Mouse (Mus musculus) neural tube, embryonic 11.5 days (tissue): ENCODE measurements around the gene Rin1. TPM values are rescaled to one million over a fixed set of nuclear protein-coding genes. Genes with fewer than 3 reads are reported as not detected.
A peak's percentile ranks its signal among the peaks of the same experiment; 100 is the strongest.

Source experiments
- ATAC-seq: fragments of 200-750 bp; cut with Nextera tagmentation; 2 replicates; pipeline ENCODE4 v1.8.0; 2017; ENCODE audit warnings: moderate number of reproducible peaks, mild to moderate bottlenecking, moderate TSS enrichment, moderate library complexity; ENCODE audit not compliant: insufficient read depth, low FRiP score, low TSS enrichment
- DNase-seq: peaks from one replicate; pipeline ENCODE4 v3.0.0-alpha.2; 2015; ENCODE audit warnings: low spot score
- H3K27ac ChIP-seq: fragments of 300-500 bp; sonication (generic); 2 replicates; pipeline ENCODE4 v1.5.1; 2014; ENCODE audit warnings: low read depth, mild to moderate bottlenecking, low read length
- H3K27me3 ChIP-seq: fragments of 300-500 bp; sonication (generic); 2 replicates; pipeline ENCODE4 v1.6.1; 2014; ENCODE audit warnings: mild to moderate bottlenecking, low read length, mixed read lengths; ENCODE audit not compliant: control insufficient read depth, insufficient read depth
- H3K36me3 ChIP-seq: fragments of 300-500 bp; sonication (generic); 2 replicates; pipeline ENCODE4 v1.6.1; 2014; ENCODE audit warnings: mild to moderate bottlenecking, low read length, moderate library complexity, mixed read lengths; ENCODE audit not compliant: control insufficient read depth, insufficient read depth
- H3K4me1 ChIP-seq: fragments of 300-500 bp; sonication (generic); 2 replicates; pipeline ENCODE4 v1.6.1; 2014; ENCODE audit warnings: low read length, mixed read lengths; ENCODE audit not compliant: control insufficient read depth, insufficient read depth
- H3K4me2 ChIP-seq: fragments of 300-500 bp; sonication (generic); 2 replicates; pipeline ENCODE4 v1.6.1; 2014; ENCODE audit warnings: low read depth, mild to moderate bottlenecking, moderate library complexity
- H3K4me3 ChIP-seq: fragments of 300-500 bp; sonication (generic); 2 replicates; pipeline ENCODE4 v1.5.1; 2014; ENCODE audit warnings: low read depth, low read length
- H3K9ac ChIP-seq: fragments of 300-500 bp; sonication (generic); 2 replicates; pipeline ENCODE4 v1.6.1; 2014; ENCODE audit warnings: mild to moderate bottlenecking, low read length
- H3K9me3 ChIP-seq: fragments of 300-500 bp; sonication (generic); 2 replicates; pipeline ENCODE4 v1.6.1; 2016; ENCODE audit warnings: low read length; ENCODE audit not compliant: control insufficient read depth
- WGBS: fragments of 180-500 bp; shearing (Covaris S2); extraction: QIAGEN DNeasy Blood & Tissue Kit; methylation state at CpG from one replicate; pipeline ENCODE4 v1.1.7; 2014; 5-methylcytosine and 5-hydroxymethylcytosine counted together
- polyA plus RNA-seq: library from polyadenylated mRNA; unstranded; fragments of >200 nt; fragmentation: Nextera tagmentation; extraction: Ambion mirVana; gene quantifications from 2 replicates; pipeline ENCODE4 v1.2.1, GENCODE M21; 2014

Gene Rin1
- polyA plus RNA-seq, 1 experiment from 2014 or later, result 1.1 TPM

DNA sequence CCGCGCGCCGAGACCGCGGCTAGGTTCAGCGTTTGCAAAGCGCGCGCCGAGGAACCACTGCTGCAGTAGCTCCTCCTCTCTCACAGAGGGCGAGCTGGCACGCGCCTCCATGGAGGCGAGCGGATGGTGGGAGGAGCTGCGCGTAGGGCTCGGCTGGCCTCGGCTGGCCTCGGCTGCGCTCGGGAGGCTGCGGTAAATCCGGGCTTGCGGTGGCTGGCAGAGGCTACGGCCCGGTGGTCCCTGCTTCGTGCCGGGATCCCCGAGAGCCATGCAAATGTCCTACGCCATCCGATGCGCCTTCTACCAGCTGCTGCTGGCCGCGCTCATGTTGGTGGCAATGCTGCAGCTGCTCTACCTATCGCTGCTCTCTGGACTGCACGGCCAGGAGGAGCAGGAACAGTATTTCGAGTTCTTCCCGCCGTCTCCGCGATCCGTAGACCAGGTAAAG lies 11.5 kb upstream of the Rin1 start, which contains the start of the genes B4gat1 and AC124502.3:
Gene B4gat1, plus strand, starts transcription at position 118 of the 448 bp plus-strand sequence.
Gene AC124502.3, plus strand, starts transcription at position 183 of the 448 bp plus-strand sequence.
- Histone ChIP-seq H3K36me3 (no peaks in the 10 kb centered on the region), H3K4me3 (peak within 1 kb of the TSS; percentile 85), H3K4me1 (peaks cover 25% of the 10 kb centered on the region), H3K27ac (peak within 1 kb of the TSS; percentile 66), H3K9ac (peak within 1 kb of the TSS; percentile 86), H3K27me3 (no peaks in the 10 kb centered on the region), H3K9me3 (no peaks in the 10 kb centered on the region), H3K4me2 (peak within 1 kb of the TSS; percentile 98)
- WGBS, result 0% methylated on average over 43 of the region's 44 CpGs
- ATAC-seq (peak; percentile 87), DNase-seq (peak; percentile 95)

DNA sequence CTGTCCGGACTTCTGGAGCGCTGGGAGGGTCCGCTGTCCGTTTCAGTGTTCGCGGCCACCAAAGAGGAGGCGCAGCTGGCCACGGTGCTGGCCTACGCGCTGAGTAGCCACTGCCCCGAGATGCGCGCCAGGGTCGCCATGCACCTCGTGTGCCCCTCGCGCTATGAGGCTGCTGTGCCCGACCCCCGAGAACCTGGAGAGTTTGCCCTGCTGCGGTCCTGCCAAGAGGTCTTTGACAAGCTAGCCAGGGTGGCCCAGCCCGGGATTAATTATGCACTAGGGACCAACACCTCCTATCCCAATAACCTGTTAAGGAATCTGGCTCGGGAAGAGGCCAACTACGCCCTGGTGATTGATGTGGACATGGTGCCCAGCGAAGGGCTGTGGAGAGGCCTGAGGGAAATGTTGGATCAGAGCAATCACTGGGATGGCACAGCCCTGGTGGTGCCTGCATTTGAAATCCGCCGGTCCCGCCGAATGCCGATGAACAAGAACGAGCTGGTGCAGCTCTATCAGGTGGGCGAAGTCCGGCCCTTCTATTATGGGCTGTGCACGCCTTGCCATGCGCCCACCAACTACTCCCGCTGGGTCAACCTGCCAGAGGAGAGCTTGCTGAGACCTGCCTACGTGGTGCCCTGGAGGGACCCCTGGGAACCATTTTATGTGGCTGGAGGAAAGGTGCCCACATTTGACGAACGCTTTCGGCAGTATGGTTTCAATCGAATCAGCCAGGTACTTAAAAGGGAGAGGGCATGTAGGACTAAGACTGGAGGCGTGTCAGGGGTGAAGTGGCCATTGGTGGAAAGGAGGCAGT lies 10.8 kb upstream of the Rin1 start:
- ATAC-seq (peak; percentile 37), DNase-seq (no peak)
- Histone ChIP-seq H3K9ac (peak overlapping the region; percentile 86), H3K27ac (0 out of 2 replicates have a peak overlapping the region, but pooled peaks have one; percentile 66), H3K27me3 (no peaks in the 10 kb centered on the region), H3K4me3 (peak overlapping the region; percentile 85), H3K4me1 (peaks cover 25% of the 10 kb centered on the region), H3K36me3 (no peaks in the 10 kb centered on the region), H3K9me3 (no peaks in the 10 kb centered on the region), H3K4me2 (peak overlapping the region; percentile 98)
- 13% methylated on average over 41 of the region's 41 CpGs for WGBS

DNA sequence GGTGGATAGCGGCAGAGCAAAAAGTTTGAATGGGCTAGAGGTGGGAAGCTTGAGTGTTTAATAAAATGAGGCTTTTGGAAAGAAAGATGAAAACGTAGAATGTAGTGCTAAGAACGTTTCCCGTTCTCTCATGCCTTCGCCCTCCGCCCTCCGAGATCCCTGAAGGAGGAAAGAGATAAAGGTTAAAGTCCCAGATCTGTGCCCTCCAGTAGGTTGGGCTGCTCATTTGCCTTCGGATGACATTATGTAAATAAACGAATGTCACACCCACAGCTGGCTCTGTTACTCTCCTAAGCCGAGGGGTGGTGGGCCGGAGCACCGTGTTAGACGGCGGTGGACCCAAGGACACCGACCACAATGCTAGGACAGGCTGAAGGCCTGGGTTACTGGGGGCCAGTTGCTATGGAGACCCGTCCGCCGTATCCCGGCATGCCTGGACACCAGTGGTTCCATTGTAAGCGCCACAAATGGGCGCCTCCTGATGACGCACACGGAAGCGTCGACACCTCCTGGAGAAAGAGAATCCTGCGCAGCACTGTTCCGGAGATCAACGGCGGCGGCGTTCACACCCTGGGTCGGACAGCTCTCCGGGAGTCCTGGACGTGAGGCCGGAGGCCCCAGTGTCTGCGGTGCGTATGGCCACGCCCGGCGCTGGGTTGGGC lies 9.3 kb upstream of the Rin1 start, which contains the start of gene Brms1:
Gene Brms1, plus strand, starts transcription at position 493 of the 662 bp plus-strand sequence.
- Histone ChIP-seq H3K9ac (peak within 1 kb of the TSS; percentile 66), H3K9me3 (no peaks in the 10 kb centered on the region), H3K36me3 (no peaks in the 10 kb centered on the region; the same call in 1 of the 2 replicates), H3K27me3 (no peaks in the 10 kb centered on the region), H3K4me2 (peak within 1 kb of the TSS; percentile 98), H3K27ac (peak within 1 kb of the TSS; percentile 44; the same call in 1 of the 2 replicates), H3K4me1 (peaks cover 25% of the 10 kb centered on the region), H3K4me3 (peak within 1 kb of the TSS; percentile 90)
- DNase-seq (peak; percentile 95), ATAC-seq (peak; percentile 74)
- 9% methylated on average over 40 of the region's 40 CpGs for WGBS

DNA sequence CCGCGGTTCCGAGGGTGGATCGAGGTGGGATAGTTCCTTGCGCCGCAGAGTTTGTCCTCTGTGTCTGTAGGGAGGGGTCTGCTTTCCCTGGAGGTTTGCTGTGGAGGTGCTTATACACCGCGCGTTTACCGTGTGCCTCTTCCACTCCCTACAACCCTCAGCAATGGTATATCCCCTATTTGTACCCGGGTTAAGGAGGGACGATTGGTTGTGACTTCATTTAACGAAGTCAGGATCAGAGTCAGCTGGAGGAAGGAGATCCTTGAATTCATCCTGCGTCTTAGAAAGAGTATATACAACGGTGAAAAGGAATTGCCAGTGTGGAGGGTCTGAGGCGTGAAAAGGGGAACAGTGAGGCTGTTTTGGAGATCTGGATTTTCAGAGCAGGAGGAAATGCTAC lies 8.7 kb upstream of the Rin1 start:
- peak overlapping the region; percentile 66 for H3K9ac ChIP-seq
- H3K4me2 ChIP-seq, result peak overlapping the region; percentile 98
- H3K9me3 ChIP-seq, result no peaks in the 10 kb centered on the region
- peak overlapping the region; percentile 90 for H3K4me3 ChIP-seq
- peaks cover 25% of the 10 kb centered on the region for H3K4me1 ChIP-seq
- H3K27ac ChIP-seq, result peak overlapping the region; percentile 44; the same call in 1 of the 2 replicates
- 2% methylated on average over 16 of the region's 16 CpGs for WGBS
- 0 out of 2 replicates have a peak, but pooled peaks have one; percentile 11 for ATAC-seq
- H3K36me3 ChIP-seq, result peaks cover 4% of the 10 kb centered on the region; the same call in 1 of the 2 replicates
- no peak for DNase-seq
- no peaks in the 10 kb centered on the region for H3K27me3 ChIP-seq

DNA sequence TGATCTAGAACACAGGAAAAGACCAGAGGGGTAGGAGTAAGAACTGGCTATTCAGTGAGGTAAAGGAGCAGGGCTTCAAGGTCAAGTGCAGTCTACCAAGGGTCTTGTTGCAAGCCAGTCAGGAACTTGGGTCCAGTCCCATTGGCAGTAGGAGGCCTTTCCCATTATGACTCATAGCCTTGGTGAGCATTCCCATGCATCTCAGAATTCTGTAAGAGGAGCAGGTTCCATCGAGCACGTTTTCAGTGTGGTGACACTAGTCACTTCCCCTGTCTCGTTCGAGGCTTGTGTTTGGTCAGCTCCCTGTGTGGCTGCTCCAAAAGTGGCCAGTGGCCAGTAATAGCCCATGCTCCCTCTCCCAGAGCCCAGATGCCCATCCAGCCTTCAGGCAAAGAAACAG lies 4.8 kb upstream of the Rin1 start:
- no peak overlapping the region for H3K4me2 ChIP-seq
- peaks cover 6% of the 10 kb centered on the region for H3K36me3 ChIP-seq
- no peak overlapping the region for H3K9ac ChIP-seq
- no peaks in the 10 kb centered on the region for H3K9me3 ChIP-seq
- no peak for ATAC-seq
- peaks cover 1% of the 10 kb centered on the region; the same call in 1 of the 2 replicates for H3K27me3 ChIP-seq
- no peak overlapping the region for H3K27ac ChIP-seq
- WGBS, result 85% methylated on average over 4 of the region's 4 CpGs
- H3K4me3 ChIP-seq, result no peak overlapping the region
- no peak for DNase-seq
- peaks cover 9% of the 10 kb centered on the region for H3K4me1 ChIP-seq

DNA sequence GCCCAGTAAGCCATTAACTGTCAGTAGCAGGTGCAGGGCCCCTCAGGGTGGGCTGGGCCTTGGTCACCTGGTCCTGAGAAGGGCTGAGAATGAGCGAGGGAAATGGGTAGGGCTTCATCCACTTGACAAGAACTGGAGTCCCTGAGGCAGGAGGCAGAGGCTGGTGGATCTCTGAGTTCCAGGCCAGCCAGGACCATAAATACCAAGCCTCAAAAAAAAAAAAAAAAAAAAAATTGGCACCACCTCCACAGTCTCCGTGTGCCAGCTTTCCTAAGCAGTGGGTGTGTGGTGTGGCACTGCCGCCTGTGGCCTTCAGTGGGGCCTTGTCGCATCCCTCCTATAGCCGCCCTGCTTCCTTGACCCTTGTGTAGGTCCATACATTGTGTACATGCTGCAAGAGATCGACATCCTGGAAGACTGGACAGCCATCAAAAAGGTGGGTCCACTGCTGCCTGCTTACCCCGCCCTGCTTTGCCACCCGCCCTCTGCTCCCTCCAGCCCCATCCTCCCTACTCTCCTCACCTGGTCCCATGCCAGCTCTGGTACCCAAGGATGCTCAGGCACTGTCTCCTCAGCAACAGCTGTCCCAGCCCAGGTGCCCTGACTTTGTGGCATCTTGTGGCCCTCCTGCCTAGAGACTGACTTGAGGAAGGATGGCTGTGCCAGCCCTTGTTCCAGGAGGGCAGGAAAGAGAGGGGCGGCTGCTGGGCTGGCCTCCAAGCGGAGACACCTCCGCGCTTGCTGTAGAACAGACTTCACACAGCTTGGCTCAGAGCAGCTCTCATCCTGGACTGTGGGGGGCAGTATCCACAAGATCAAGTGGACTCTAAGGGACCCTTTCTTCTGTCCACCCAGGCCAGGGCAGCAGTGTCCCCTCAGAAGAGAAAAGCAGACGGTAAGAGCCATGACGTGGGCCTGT lies 1.9 kb upstream of the Rin1 start:
- WGBS, result 87% methylated on average over 14 of the region's 14 CpGs
- Histone ChIP-seq H3K9ac (no peak overlapping the region), H3K4me2 (no peak overlapping the region), H3K4me1 (no peaks in the 10 kb centered on the region), H3K4me3 (no peak overlapping the region), H3K27ac (no peak overlapping the region), H3K9me3 (no peaks in the 10 kb centered on the region), H3K27me3 (peaks cover 29% of the 10 kb centered on the region), H3K36me3 (peaks cover 6% of the 10 kb centered on the region)
- ATAC-seq (no peak), DNase-seq (no peak)

DNA sequence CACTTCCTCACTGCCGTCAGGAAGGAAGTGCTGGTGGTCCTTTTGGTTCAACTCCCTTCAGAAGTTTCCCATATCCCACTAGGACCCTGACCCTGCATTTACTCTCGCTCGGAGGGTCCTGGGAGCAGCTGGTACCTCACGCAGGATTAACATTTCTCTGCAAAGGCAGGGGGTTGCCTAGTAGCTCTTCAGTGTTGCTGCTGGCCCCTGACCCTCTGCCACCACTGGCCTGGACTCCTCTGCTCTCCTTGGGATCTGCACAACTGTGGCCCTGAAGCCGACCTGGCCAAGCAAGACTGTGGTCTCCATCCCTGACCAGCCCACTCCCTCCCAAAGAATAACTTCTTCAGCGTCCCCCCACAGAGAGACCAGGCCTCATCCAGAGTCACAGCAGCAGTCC lies 956 bp upstream of the Rin1 start:
- no peak for DNase-seq
- no peak for ATAC-seq
- H3K4me2 ChIP-seq, result no peak overlapping the region
- H3K4me1 ChIP-seq, result no peaks in the 10 kb centered on the region
- no peak overlapping the region for H3K9ac ChIP-seq
- no peak overlapping the region for H3K27ac ChIP-seq
- peaks cover 34% of the 10 kb centered on the region for H3K27me3 ChIP-seq
- 81% methylated on average over 6 of the region's 6 CpGs for WGBS
- H3K4me3 ChIP-seq, result no peak overlapping the region
- no peaks in the 10 kb centered on the region for H3K9me3 ChIP-seq
- peaks cover 6% of the 10 kb centered on the region for H3K36me3 ChIP-seq

DNA sequence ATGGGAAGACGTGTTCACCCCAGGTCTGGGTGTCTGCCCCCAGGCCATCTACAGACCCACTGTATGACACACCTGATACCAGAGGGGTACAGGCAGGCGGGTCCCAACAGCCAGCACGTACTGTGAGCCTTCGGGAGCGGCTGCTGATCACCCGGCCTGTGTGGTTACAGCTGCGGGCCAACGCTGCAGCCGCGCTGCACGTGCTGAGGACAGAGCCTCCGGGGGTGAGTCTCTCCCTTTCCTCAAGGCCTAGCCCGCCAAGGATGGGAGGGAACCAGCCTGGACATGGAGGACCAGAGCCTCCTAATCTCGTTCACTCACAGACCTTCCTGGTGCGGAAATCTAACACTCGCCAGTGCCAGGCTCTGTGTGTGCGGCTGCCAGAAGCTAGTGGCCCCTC lies 750 bp downstream of the Rin1 start:
- Histone ChIP-seq H3K4me1 (no peaks in the 10 kb centered on the region), H3K36me3 (peaks cover 6% of the 10 kb centered on the region), H3K4me2 (no peak overlapping the region), H3K4me3 (peak overlapping the region; percentile 12; the same call in 1 of the 2 replicates), H3K9ac (peak overlapping the region; percentile 23), H3K27ac (no peak overlapping the region), H3K27me3 (peaks cover 34% of the 10 kb centered on the region), H3K9me3 (no peaks in the 10 kb centered on the region)
- DNase-seq (no peak), ATAC-seq (no peak)
- WGBS, result 8% methylated on average over 17 of the region's 17 CpGs
